Mouse (Mus musculus): ENCODE measurements at regions not wholly inside any gene's neighbourhood (a gene's known extent, or its start where the extent isn't known, plus 50 kb on each side); places are given as distances from the start of the nearest gene placed in this dataset.
A peak's percentile ranks its signal among the peaks of the same experiment; 100 is the strongest.

GRCm38 (mm10) chr5:118879808-118880478, 319.5 kb downstream of the Med13l start:
- DNase-seq (ENCODE audit: low spot score): peak; percentile 75

GRCm38 (mm10) chr5:118880546-118880945, 320.1 kb downstream of the Med13l start:
- DNase-seq (ENCODE audit: low spot score): no peak

GRCm38 (mm10) chr5:118881886-118882285, 321.4 kb downstream of the Med13l start:
- DNase-seq (ENCODE audit: low spot score): no peak

GRCm38 (mm10) chr5:118888131-118888530, 327.7 kb downstream of the Med13l start:
- no peak for DNase-seq (ENCODE audit: low spot score)

GRCm38 (mm10) chr5:118891131-118891530, 330.7 kb downstream of the Med13l start:
- no peak for DNase-seq (ENCODE audit: low spot score)

GRCm38 (mm10) chr5:118908224-118908623, 347.7 kb downstream of the Med13l start:
- no peak for DNase-seq (ENCODE audit: low spot score)

- no peak for DNase-seq (ENCODE audit: low spot score)
Observed at GRCm38 (mm10) chr5:118909756-118910155, 349.3 kb downstream of the Med13l start.

GRCm38 (mm10) chr5:118914191-118914750, 353.8 kb downstream of the Med13l start:
- no peak for DNase-seq (ENCODE audit: low spot score)

GRCm38 (mm10) chr5:118923357-118923756, 362.9 kb downstream of the Med13l start:
- DNase-seq (ENCODE audit: low spot score): no peak

- DNase-seq (ENCODE audit: low spot score): no peak
Observed at GRCm38 (mm10) chr5:118929037-118929436, 368.6 kb downstream of the Med13l start.

GRCm38 (mm10) chr5:118929990-118930501, 369.6 kb downstream of the Med13l start:
- DNase-seq (ENCODE audit: low spot score): no peak

- DNase-seq (ENCODE audit: low spot score): no peak
Observed at GRCm38 (mm10) chr5:118939336-118940039, 379.0 kb downstream of the Med13l start.

- DNase-seq (ENCODE audit: low spot score): no peak
Observed at GRCm38 (mm10) chr5:118944256-118944655, 383.8 kb downstream of the Med13l start.

GRCm38 (mm10) chr5:118946090-118946489, 385.6 kb downstream of the Med13l start:
- no peak for DNase-seq (ENCODE audit: low spot score)

GRCm38 (mm10) chr5:118946994-118947393, 386.5 kb downstream of the Med13l start:
- no peak for DNase-seq (ENCODE audit: low spot score)

GRCm38 (mm10) chr5:118948119-118948786, 387.8 kb downstream of the Med13l start:
- DNase-seq (ENCODE audit: low spot score): no peak

- peak; percentile 58 for DNase-seq (ENCODE audit: low spot score)
Observed at GRCm38 (mm10) chr5:118951067-118951466, 390.6 kb downstream of the Med13l start.

GRCm38 (mm10) chr5:118960521-118961001, 400.1 kb downstream of the Med13l start:
- no peak for DNase-seq (ENCODE audit: low spot score)

GRCm38 (mm10) chr5:118961091-118961490, 400.6 kb downstream of the Med13l start:
- no peak for DNase-seq (ENCODE audit: low spot score)

- no peak for DNase-seq (ENCODE audit: low spot score)
Observed at GRCm38 (mm10) chr5:118962152-118962551, 401.7 kb downstream of the Med13l start.

GRCm38 (mm10) chr5:118963001-118963400, 402.5 kb downstream of the Med13l start:
- DNase-seq (ENCODE audit: low spot score): no peak

GRCm38 (mm10) chr5:118966901-118967300, 406.4 kb downstream of the Med13l start:
- DNase-seq (ENCODE audit: low spot score): no peak

All from gastrocnemius, adult 18-20 months (tissue).